Mouse (Mus musculus): ENCODE data around the gene Carnmt1.

DNA sequence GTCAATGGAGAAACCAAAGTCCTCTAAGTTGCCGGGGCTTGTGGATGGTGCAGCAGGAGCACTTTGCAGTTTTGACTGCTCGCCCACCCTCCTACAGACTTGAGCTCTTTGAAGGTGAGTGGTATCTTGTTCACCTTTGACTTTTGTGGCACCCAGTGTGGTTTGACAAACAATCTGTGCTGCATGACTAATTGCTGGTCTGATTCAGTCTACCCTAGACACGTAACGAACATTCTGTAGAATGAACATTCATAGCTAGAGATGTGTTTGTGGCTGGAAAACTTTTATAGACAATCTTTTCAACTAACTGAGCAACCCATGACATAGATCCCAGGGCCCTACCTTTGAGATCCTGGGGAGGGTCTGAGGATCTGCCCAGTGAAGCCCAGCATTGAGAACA lies 76.8 kb downstream of the Carnmt1 start:
- TF ChIP-seq POLR2A (IDR thresholded peaks at IDR 0.05; ENCODE audit: insufficient read depth, low read length) (no peak), CTCF (IDR thresholded peaks at IDR 0.05; ENCODE audit: low read depth, low read length) (no peak)

Measured in ES-Bruce4 (cell line).